Mouse (Mus musculus): ENCODE data around the gene Ssr1. TPM values are rescaled to one million over a fixed set of nuclear protein-coding genes. Genes with fewer than 3 reads are reported as not detected.

The Ssr1 gene
- polyA plus RNA-seq, 1 experiment from 2014 or later: 85.8 TPM

DNA sequence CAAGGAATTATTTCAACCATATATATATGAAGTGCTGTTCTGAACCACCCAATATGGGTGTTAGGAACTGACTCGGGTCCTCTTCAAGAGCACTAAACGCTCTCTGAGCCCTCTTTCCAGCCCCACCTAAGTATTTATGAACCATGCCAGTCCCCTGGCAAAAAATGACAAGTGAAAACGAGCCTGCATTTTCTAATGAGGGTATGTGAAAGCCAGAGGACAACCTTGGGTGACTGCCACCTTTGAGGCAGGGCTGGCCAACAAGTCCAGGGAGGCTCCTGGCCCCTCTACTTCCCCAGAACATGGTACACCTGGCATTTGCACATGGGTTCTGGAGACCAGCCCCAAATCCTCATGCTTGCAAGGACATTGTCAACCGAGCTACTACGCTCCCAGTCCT, 19.3 kb downstream of the Ssr1 start:
- H3K4me3 ChIP-seq (ENCODE audit: low read depth, low read length): no peak overlapping the region
- TF ChIP-seq EP300 (optimal IDR thresholded peaks at IDR 0.05) (no peak), CTCF (IDR thresholded peaks at IDR 0.05; ENCODE audit: low read depth) (no peak)
- WGBS: 87% methylated on average over 5 of the region's 5 CpGs
- H3K9ac ChIP-seq (ENCODE audit: low read length): no peak overlapping the region
- no peak overlapping the region for H3K27ac ChIP-seq (replicated peaks)
- H3K4me2 ChIP-seq (replicated peaks; ENCODE audit: low read depth): no peak overlapping the region
- H3K4me1 ChIP-seq (replicated peaks; ENCODE audit: control insufficient read depth, insufficient read depth): no peaks in the 10 kb centered on the region
- ATAC-seq (ENCODE audit: low FRiP score, low TSS enrichment): no peak
- H3K36me3 ChIP-seq (ENCODE audit: control insufficient read depth, insufficient read depth, low read length): peaks cover 8% of the 10 kb centered on the region; the same call in 1 of the 2 replicates
- H3K9me3 ChIP-seq (ENCODE audit: control insufficient read depth, low read length): no peaks in the 10 kb centered on the region
- no peak for DNase-seq (ENCODE audit: low spot score)
- no peaks in the 10 kb centered on the region for H3K27me3 ChIP-seq (ENCODE audit: control insufficient read depth, insufficient read depth, low read length)

- no peak overlapping the region for H3K9ac ChIP-seq (ENCODE audit: low read length)
- ATAC-seq (ENCODE audit: low FRiP score, low TSS enrichment): no peak
- no peak overlapping the region for H3K4me2 ChIP-seq (replicated peaks; ENCODE audit: low read depth)
- H3K36me3 ChIP-seq (ENCODE audit: control insufficient read depth, insufficient read depth, low read length): peaks cover 6% of the 10 kb centered on the region; the same call in 1 of the 2 replicates
- DNase-seq (ENCODE audit: low spot score): no peak
- no peaks in the 10 kb centered on the region for H3K9me3 ChIP-seq (ENCODE audit: control insufficient read depth, low read length)
- H3K27me3 ChIP-seq (ENCODE audit: control insufficient read depth, insufficient read depth, low read length): no peaks in the 10 kb centered on the region
- no peak for TF ChIP-seq CTCF (IDR thresholded peaks at IDR 0.05; ENCODE audit: low read depth)
- no peak overlapping the region for H3K27ac ChIP-seq (replicated peaks)
- 88% methylated on average over 6 of the region's 6 CpGs for WGBS
- no peak overlapping the region for H3K4me3 ChIP-seq (ENCODE audit: low read depth, low read length)
- H3K4me1 ChIP-seq (replicated peaks; ENCODE audit: control insufficient read depth, insufficient read depth): no peaks in the 10 kb centered on the region
These were observed 20.0 kb downstream of the Ssr1 start for GRCm38 (mm10) chr13:37974036-37974435.

DNA sequence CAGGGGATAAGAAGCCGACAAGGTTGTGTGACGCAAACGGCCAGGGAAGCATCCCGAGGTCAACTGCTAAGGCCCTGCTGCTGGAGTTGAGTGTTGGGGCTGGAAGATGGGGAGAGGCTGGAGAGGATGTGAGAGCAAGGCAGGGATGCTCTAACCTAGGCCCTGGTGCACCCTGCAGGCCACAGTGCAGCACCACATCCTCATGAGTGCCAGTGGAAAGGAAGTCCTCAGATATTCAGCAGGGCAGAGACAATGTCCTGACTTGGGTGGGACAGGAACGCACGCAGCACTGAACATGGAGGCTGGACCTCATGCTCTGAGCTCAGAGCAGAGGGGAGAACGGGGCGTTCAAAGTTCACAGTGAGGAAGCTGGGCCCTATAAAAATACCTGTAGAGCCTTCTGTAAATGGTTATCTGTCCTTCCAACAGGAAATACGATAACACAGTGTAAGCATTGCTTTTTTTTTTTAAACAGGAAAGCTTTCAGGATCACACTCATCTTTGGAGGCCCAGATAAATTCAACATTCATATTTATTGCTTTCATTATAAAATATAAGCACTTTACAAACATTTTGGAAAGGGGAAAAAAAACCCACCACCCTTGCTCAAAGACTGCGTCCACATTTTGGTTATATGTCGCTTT, 23.0 kb downstream of the Ssr1 start:
- WGBS: 67% methylated on average over 11 of the region's 11 CpGs
- Histone ChIP-seq H3K36me3 (ENCODE audit: control insufficient read depth, insufficient read depth, low read length) (no peaks in the 10 kb centered on the region), H3K9ac (ENCODE audit: low read length) (no peak overlapping the region), H3K9me3 (ENCODE audit: control insufficient read depth, low read length) (no peaks in the 10 kb centered on the region), H3K27ac (replicated peaks) (no peak overlapping the region), H3K27me3 (ENCODE audit: control insufficient read depth, insufficient read depth, low read length) (no peaks in the 10 kb centered on the region), H3K4me2 (replicated peaks; ENCODE audit: low read depth) (no peak overlapping the region), H3K4me1 (replicated peaks; ENCODE audit: control insufficient read depth, insufficient read depth) (no peaks in the 10 kb centered on the region), H3K4me3 (ENCODE audit: low read depth, low read length) (no peak overlapping the region)
- TF ChIP-seq CTCF (IDR thresholded peaks at IDR 0.05; ENCODE audit: low read depth) (peak; percentile 56), EP300 (optimal IDR thresholded peaks at IDR 0.05) (no peak)
- DNase-seq (ENCODE audit: low spot score): peak; percentile 19
- ATAC-seq (ENCODE audit: low FRiP score, low TSS enrichment): peak; percentile 57

DNA sequence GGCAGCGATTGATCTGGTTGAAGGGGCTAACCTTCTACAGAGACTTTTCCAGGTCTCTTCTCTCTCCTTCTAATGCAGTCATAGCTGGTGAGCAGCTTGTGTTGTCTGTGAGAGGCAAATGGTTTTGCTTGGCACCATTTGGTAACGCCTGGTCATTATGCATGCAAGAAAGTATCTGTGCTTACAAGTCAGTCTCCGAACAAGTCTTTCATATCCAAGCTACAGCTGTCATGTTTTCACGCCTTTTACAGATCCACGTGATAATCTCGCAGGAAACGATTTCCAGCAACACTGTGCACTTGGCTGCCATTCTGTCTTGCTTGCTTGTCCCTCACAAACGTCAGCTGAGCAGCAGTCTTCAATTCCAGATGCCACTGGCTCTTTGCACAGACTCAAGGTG, 24.0 kb downstream of the Ssr1 start:
- no peak overlapping the region for H3K27ac ChIP-seq (replicated peaks)
- no peak overlapping the region for H3K4me3 ChIP-seq (ENCODE audit: low read depth, low read length)
- no peak overlapping the region for H3K9ac ChIP-seq (ENCODE audit: low read length)
- no peaks in the 10 kb centered on the region for H3K27me3 ChIP-seq (ENCODE audit: control insufficient read depth, insufficient read depth, low read length)
- DNase-seq (ENCODE audit: low spot score) (peak; percentile 14), ATAC-seq (ENCODE audit: low FRiP score, low TSS enrichment) (no peak)
- H3K4me1 ChIP-seq (replicated peaks; ENCODE audit: control insufficient read depth, insufficient read depth): no peaks in the 10 kb centered on the region
- no peak for TF ChIP-seq CTCF (IDR thresholded peaks at IDR 0.05; ENCODE audit: low read depth)
- no peak for TF ChIP-seq EP300 (optimal IDR thresholded peaks at IDR 0.05)
- no peaks in the 10 kb centered on the region for H3K9me3 ChIP-seq (ENCODE audit: control insufficient read depth, low read length)
- no peak overlapping the region for H3K4me2 ChIP-seq (replicated peaks; ENCODE audit: low read depth)
- 58% methylated on average over 8 of the region's 8 CpGs for WGBS
- no peaks in the 10 kb centered on the region for H3K36me3 ChIP-seq (ENCODE audit: control insufficient read depth, insufficient read depth, low read length)

DNA sequence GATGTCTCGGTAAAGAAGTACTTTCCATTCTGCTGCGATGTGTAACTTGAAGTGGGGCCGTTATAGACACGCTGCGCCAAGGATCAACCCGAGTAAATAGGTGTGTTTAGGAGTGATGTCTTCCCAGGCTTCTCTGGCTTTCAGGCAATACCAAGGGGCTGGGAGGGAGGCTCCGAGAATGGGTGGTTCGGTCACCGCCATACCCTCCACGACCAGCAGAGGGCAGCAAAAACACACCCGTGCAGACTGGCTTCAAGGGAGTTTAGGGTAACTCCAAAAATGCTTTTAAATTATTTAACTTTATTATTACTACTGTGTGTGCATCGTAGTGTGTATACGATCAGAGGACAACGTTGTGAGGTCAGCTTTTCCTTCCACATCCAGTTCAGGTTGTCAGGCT, 24.7 kb downstream of the Ssr1 start:
- Histone ChIP-seq H3K9ac (ENCODE audit: low read length) (no peak overlapping the region), H3K9me3 (ENCODE audit: control insufficient read depth, low read length) (no peaks in the 10 kb centered on the region), H3K27me3 (ENCODE audit: control insufficient read depth, insufficient read depth, low read length) (no peaks in the 10 kb centered on the region), H3K4me2 (replicated peaks; ENCODE audit: low read depth) (no peak overlapping the region), H3K36me3 (ENCODE audit: control insufficient read depth, insufficient read depth, low read length) (no peaks in the 10 kb centered on the region), H3K27ac (replicated peaks) (no peak overlapping the region), H3K4me1 (replicated peaks; ENCODE audit: control insufficient read depth, insufficient read depth) (no peaks in the 10 kb centered on the region), H3K4me3 (ENCODE audit: low read depth, low read length) (no peak overlapping the region)
- DNase-seq (ENCODE audit: low spot score) (peak; percentile 87), ATAC-seq (ENCODE audit: low FRiP score, low TSS enrichment) (no peak)
- WGBS: 6% methylated on average over 14 of the region's 14 CpGs
- TF ChIP-seq EP300 (optimal IDR thresholded peaks at IDR 0.05) (no peak), CTCF (IDR thresholded peaks at IDR 0.05; ENCODE audit: low read depth) (peak; percentile 97)

DNA sequence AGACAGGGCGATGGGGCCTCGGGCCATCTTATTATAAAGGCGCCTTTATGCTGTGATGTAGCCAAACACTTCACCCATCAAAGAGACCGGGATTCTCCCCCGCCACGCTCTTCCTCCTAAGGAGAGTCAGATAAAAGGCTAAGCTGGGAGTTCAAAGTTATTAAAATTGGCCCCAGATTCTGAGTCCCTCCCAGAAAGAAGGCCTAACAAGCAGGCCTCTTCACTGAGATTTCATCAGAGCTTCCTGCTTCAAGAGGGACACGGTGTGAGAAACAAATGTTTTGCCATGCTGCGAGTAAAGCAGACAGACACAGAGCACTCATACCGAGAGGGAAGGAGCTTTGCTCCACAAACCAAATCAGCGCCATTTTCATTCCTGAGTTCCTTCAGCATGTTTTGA, 26.5 kb downstream of the Ssr1 start:
- Histone ChIP-seq H3K9ac (ENCODE audit: low read length) (no peak overlapping the region), H3K4me1 (replicated peaks; ENCODE audit: control insufficient read depth, insufficient read depth) (no peaks in the 10 kb centered on the region), H3K9me3 (ENCODE audit: control insufficient read depth, low read length) (no peaks in the 10 kb centered on the region), H3K27me3 (ENCODE audit: control insufficient read depth, insufficient read depth, low read length) (no peaks in the 10 kb centered on the region), H3K27ac (replicated peaks) (no peak overlapping the region), H3K36me3 (ENCODE audit: control insufficient read depth, insufficient read depth, low read length) (no peaks in the 10 kb centered on the region), H3K4me2 (replicated peaks; ENCODE audit: low read depth) (no peak overlapping the region), H3K4me3 (ENCODE audit: low read depth, low read length) (no peak overlapping the region)
- no peak for ATAC-seq (ENCODE audit: low FRiP score, low TSS enrichment)
- TF ChIP-seq EP300 (optimal IDR thresholded peaks at IDR 0.05) (no peak), CTCF (IDR thresholded peaks at IDR 0.05; ENCODE audit: low read depth) (no peak)
- DNase-seq (ENCODE audit: low spot score): no peak
- WGBS: 64% methylated on average over 10 of the region's 10 CpGs
